Mouse (Mus musculus): ENCODE measurements at regions not wholly inside any gene's neighbourhood (a gene's known extent, or its start where the extent isn't known, plus 50 kb on each side); places are given as distances from the start of the nearest gene placed in this dataset.

DNA sequence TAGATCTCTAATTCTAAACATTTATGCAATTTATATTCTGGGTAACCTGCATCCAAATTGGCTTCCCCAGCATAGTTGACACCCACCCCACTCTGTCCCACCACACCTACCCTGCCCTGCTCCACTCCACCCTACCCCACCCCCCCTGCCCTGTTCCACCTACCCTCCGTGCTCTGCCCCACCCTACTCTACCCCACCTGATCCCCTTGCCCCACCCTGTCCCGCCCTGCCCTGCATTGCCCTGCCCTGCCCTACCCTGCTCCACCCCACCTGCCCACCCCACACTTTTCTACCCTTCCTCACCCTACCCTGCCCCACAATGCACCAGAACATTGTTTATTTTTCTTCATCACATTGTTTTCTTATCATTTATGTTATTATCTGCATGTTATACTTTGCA, 185.6 kb upstream of the Fam3c start:
- Histone ChIP-seq H3K9me3 (ENCODE audit: control insufficient read depth, low read depth, low read length) (no peaks in the 10 kb centered on the region), H3K4me3 (ENCODE audit: low read depth, low read length) (no peak overlapping the region), H3K9ac (replicated peaks; ENCODE audit: low read depth, low read length) (no peak overlapping the region), H3K4me2 (replicated peaks; ENCODE audit: low read depth, low read length) (no peak overlapping the region), H3K36me3 (ENCODE audit: control insufficient read depth, insufficient read depth, low read length) (no peaks in the 10 kb centered on the region), H3K27ac (ENCODE audit: low read length) (no peak overlapping the region), H3K4me1 (ENCODE audit: control insufficient read depth, insufficient read depth, low read length) (no peaks in the 10 kb centered on the region), H3K27me3 (ENCODE audit: control insufficient read depth, insufficient read depth, low read length) (no peaks in the 10 kb centered on the region)
- ATAC-seq (ENCODE audit: insufficient number of reproducible peaks, insufficient read depth, low FRiP score, low read depth): peak; percentile 63; the same call in 1 of the 2 replicates
- 60% methylated on average over 2 of the region's 2 CpGs for WGBS

DNA sequence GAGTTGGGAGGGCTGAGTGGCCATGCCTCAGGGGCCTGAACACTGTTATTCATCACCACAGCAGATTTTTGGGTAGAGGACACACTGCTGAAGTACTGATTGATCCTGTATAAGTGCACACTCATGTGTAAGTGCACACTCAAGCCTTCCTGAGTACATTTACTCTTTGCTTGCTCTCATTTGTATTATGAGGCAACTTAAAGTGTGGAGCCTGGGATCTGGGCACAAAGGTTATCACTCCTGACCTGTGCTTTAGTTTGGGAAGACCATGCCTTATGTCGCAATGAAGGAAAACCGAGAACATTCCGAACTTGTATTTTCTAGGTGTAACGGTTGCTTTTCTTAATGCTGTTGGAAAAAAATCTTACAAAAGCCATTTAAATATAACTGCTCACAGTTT, 182.2 kb upstream of the Fam3c start:
- H3K27me3 ChIP-seq (ENCODE audit: control insufficient read depth, insufficient read depth, low read length): no peaks in the 10 kb centered on the region
- no peak overlapping the region for H3K27ac ChIP-seq (ENCODE audit: low read length)
- H3K36me3 ChIP-seq (ENCODE audit: control insufficient read depth, insufficient read depth, low read length): no peaks in the 10 kb centered on the region
- no peak overlapping the region for H3K4me2 ChIP-seq (replicated peaks; ENCODE audit: low read depth, low read length)
- no peaks in the 10 kb centered on the region for H3K9me3 ChIP-seq (ENCODE audit: control insufficient read depth, low read depth, low read length)
- no peak overlapping the region for H3K9ac ChIP-seq (replicated peaks; ENCODE audit: low read depth, low read length)
- 83% methylated on average over 4 of the region's 4 CpGs for WGBS
- H3K4me3 ChIP-seq (ENCODE audit: low read depth, low read length): no peak overlapping the region
- no peak for ATAC-seq (ENCODE audit: insufficient number of reproducible peaks, insufficient read depth, low FRiP score, low read depth)
- H3K4me1 ChIP-seq (ENCODE audit: control insufficient read depth, insufficient read depth, low read length): no peaks in the 10 kb centered on the region

DNA sequence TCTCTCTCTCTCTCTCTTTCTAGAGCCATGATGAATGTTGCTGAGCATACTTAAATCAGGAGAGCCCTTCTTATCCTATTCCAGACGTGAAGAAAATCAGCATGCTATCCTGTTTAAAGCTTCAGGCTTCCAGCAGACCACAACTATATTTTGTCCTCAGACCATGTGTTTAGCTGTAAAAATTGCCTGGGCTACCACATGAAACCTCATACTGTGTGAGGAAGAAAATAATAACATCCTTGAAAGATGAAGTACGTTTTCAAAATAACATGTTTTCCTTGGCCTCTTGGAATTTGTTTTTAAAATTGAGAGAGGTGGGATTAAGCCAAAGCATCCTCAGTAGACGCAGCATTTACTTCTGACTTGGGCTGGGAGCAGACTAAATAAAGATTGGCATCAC, 168.3 kb upstream of the Fam3c start:
- Histone ChIP-seq H3K27me3 (ENCODE audit: control insufficient read depth, insufficient read depth, low read length) (no peaks in the 10 kb centered on the region), H3K4me1 (ENCODE audit: control insufficient read depth, insufficient read depth, low read length) (no peaks in the 10 kb centered on the region), H3K4me3 (ENCODE audit: low read depth, low read length) (no peak overlapping the region), H3K27ac (ENCODE audit: low read length) (no peak overlapping the region), H3K4me2 (replicated peaks; ENCODE audit: low read depth, low read length) (no peak overlapping the region), H3K9ac (replicated peaks; ENCODE audit: low read depth, low read length) (no peak overlapping the region), H3K9me3 (ENCODE audit: control insufficient read depth, low read depth, low read length) (no peaks in the 10 kb centered on the region), H3K36me3 (ENCODE audit: control insufficient read depth, insufficient read depth, low read length) (no peaks in the 10 kb centered on the region)
- WGBS: 70% methylated on average over 3 of the region's 3 CpGs
- ATAC-seq (ENCODE audit: insufficient number of reproducible peaks, insufficient read depth, low FRiP score, low read depth): no peak

DNA sequence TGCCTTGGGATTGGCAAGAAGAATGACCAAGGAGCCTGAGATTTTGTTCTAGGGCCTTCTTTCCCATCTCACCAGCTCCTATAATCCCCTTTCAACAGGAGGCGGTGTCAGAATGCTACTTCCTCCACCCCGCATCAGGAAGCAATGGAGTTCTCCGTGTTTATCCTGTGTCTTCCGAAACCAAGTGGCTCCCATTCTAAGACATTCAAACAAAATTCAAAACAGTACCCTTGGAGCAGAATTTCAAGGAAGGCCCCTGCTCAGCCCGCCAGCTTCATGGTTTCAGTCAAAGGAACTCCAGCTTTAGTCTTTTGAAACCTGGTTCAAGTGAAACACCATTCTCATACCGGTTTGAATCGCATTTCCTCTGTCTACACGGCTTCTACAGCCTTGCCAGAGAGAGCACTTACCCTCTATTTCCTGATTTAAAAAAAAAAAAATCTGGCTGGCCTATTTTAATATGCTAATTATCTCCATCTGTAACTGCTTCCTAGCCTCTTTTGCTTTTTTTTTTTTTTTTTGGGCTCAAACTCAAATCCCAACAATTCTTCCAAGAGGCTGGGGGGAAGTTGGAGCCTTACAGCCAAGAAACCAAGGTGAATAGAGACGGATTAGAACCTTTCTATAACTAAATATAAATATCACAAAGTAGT, 167.7 kb upstream of the Fam3c start:
- no peak overlapping the region for H3K27ac ChIP-seq (ENCODE audit: low read length)
- H3K9ac ChIP-seq (replicated peaks; ENCODE audit: low read depth, low read length): no peak overlapping the region
- no peak overlapping the region for H3K4me2 ChIP-seq (replicated peaks; ENCODE audit: low read depth, low read length)
- no peaks in the 10 kb centered on the region for H3K36me3 ChIP-seq (ENCODE audit: control insufficient read depth, insufficient read depth, low read length)
- H3K4me3 ChIP-seq (ENCODE audit: low read depth, low read length): no peak overlapping the region
- H3K27me3 ChIP-seq (ENCODE audit: control insufficient read depth, insufficient read depth, low read length): no peaks in the 10 kb centered on the region
- no peaks in the 10 kb centered on the region for H3K4me1 ChIP-seq (ENCODE audit: control insufficient read depth, insufficient read depth, low read length)
- WGBS: 85% methylated on average over 9 of the region's 9 CpGs
- ATAC-seq (ENCODE audit: insufficient number of reproducible peaks, insufficient read depth, low FRiP score, low read depth): no peak
- H3K9me3 ChIP-seq (ENCODE audit: control insufficient read depth, low read depth, low read length): no peaks in the 10 kb centered on the region

DNA sequence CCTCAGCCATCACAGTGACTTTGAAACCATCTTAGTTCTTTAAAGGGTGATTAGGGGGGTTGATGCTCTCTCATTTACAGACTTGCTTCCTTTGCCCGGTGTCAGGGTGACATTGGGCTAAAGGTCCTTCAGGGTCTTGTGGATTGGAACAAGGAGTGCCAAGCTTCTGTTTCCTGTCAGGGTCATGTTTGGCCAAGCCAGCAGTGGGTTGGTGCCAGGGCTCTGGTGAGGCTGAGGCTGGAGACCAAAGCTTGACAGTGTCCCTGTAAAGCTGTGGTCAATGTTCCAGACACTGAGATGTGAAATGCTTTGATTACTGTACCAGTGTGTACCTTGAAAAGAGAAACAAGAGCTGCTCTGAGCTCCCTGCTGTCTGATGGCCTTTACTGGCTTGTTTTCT, 150.8 kb upstream of the Fam3c start:
- Histone ChIP-seq H3K9me3 (ENCODE audit: control insufficient read depth, low read depth, low read length) (no peaks in the 10 kb centered on the region), H3K4me2 (replicated peaks; ENCODE audit: low read depth, low read length) (no peak overlapping the region), H3K36me3 (ENCODE audit: control insufficient read depth, insufficient read depth, low read length) (no peaks in the 10 kb centered on the region), H3K27ac (ENCODE audit: low read length) (no peak overlapping the region), H3K27me3 (ENCODE audit: control insufficient read depth, insufficient read depth, low read length) (no peaks in the 10 kb centered on the region), H3K9ac (replicated peaks; ENCODE audit: low read depth, low read length) (no peak overlapping the region), H3K4me3 (ENCODE audit: low read depth, low read length) (no peak overlapping the region), H3K4me1 (ENCODE audit: control insufficient read depth, insufficient read depth, low read length) (no peaks in the 10 kb centered on the region)
- 83% methylated on average over 1 of the region's 1 CpGs for WGBS
- no peak for ATAC-seq (ENCODE audit: insufficient number of reproducible peaks, insufficient read depth, low FRiP score, low read depth)

DNA sequence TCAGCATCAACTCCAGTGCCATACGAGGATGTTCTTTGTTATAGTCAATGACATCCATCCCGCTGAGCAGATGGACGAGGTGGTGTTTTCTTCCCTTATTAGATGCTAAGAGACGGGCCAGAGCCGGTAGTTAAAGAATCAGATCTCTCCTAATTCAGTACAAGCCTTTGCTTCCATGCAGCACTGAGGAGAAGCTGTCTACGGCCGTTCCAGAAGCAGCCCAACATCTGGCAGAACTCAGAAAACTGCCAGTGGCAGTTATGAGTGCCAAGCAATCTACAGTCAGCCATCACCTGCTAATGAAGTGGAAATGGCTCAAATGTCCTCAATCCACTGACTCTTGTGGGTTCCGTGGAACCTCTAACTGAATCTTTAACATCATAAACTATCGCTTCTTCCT, 141.3 kb upstream of the Fam3c start:
- no peak for ATAC-seq (ENCODE audit: insufficient number of reproducible peaks, insufficient read depth, low FRiP score, low read depth)
- WGBS: 73% methylated on average over 9 of the region's 9 CpGs

DNA sequence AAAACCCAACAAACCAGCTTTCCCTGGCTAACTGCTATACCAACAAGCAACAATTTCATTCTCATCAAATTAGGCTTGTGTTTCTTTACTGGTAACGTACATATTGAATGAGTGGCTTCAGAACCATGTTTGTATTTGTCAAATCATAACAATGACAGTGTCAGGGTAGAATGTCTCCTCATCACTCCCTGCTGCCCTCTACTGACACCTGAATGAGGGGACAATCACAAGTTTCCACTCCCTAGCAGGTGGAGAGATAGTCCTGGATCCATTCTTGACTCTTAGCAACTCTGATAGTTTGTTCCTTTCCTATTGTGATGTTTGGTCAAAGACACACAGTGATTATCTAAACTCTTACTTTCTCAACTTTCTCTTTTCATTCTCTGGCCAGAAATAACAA, 140.4 kb upstream of the Fam3c start:
- Histone ChIP-seq H3K9ac (replicated peaks; ENCODE audit: low read depth, low read length) (no peak overlapping the region), H3K36me3 (ENCODE audit: control insufficient read depth, insufficient read depth, low read length) (no peaks in the 10 kb centered on the region), H3K27ac (ENCODE audit: low read length) (no peak overlapping the region), H3K9me3 (ENCODE audit: control insufficient read depth, low read depth, low read length) (no peaks in the 10 kb centered on the region), H3K4me2 (replicated peaks; ENCODE audit: low read depth, low read length) (no peak overlapping the region), H3K4me1 (ENCODE audit: control insufficient read depth, insufficient read depth, low read length) (no peaks in the 10 kb centered on the region), H3K4me3 (ENCODE audit: low read depth, low read length) (no peak overlapping the region), H3K27me3 (ENCODE audit: control insufficient read depth, insufficient read depth, low read length) (no peaks in the 10 kb centered on the region)
- no peak for ATAC-seq (ENCODE audit: insufficient number of reproducible peaks, insufficient read depth, low FRiP score, low read depth)
- 86% methylated on average over 1 of the region's 1 CpGs for WGBS

More for the DNA sequence above, 141.3 kb upstream of the Fam3c start:
- no peak overlapping the region for H3K9ac ChIP-seq (replicated peaks; ENCODE audit: low read depth, low read length)
- H3K4me1 ChIP-seq (ENCODE audit: control insufficient read depth, insufficient read depth, low read length): no peaks in the 10 kb centered on the region
- H3K27ac ChIP-seq (ENCODE audit: low read length): no peak overlapping the region
- H3K4me2 ChIP-seq (replicated peaks; ENCODE audit: low read depth, low read length): no peak overlapping the region
- H3K9me3 ChIP-seq (ENCODE audit: control insufficient read depth, low read depth, low read length): no peaks in the 10 kb centered on the region
- H3K36me3 ChIP-seq (ENCODE audit: control insufficient read depth, insufficient read depth, low read length): no peaks in the 10 kb centered on the region
- H3K4me3 ChIP-seq (ENCODE audit: low read depth, low read length): no peak overlapping the region
- H3K27me3 ChIP-seq (ENCODE audit: control insufficient read depth, insufficient read depth, low read length): no peaks in the 10 kb centered on the region

DNA sequence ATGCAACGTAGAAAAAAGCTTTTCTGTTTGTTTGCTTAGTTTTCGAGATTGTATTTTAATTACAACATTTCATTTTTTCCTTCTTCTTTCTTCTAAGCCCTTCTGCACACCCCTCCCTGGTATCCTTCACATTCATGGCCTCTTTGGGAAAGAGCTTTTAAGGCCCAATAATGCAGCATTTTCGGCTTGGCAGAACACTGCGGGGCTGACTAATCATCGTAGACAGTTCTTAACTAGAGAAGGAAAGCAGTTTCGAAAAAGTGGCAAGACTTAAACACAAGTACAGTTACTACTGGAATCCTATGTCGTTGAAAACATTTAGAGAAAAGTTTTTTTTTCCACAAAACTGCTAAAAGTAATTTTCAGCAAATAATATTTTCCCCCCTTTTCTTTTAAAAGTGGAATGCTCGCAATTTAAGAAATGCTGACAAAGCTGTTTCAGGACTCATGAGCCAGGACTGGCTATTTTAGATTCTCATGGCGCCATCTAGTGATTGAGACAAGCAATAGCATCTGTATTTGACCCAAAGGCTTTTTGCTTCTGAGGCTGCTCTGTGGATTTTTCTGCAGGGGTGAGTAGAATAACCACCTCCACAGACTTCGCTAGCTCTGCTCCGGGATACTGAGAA, 137.7 kb upstream of the Fam3c start:
- Histone ChIP-seq H3K4me1 (ENCODE audit: control insufficient read depth, insufficient read depth, low read length) (no peaks in the 10 kb centered on the region), H3K9ac (replicated peaks; ENCODE audit: low read depth, low read length) (no peak overlapping the region), H3K27ac (ENCODE audit: low read length) (no peak overlapping the region), H3K9me3 (ENCODE audit: control insufficient read depth, low read depth, low read length) (no peaks in the 10 kb centered on the region), H3K4me3 (ENCODE audit: low read depth, low read length) (no peak overlapping the region), H3K36me3 (ENCODE audit: control insufficient read depth, insufficient read depth, low read length) (no peaks in the 10 kb centered on the region), H3K4me2 (replicated peaks; ENCODE audit: low read depth, low read length) (no peak overlapping the region), H3K27me3 (ENCODE audit: control insufficient read depth, insufficient read depth, low read length) (no peaks in the 10 kb centered on the region)
- 42% methylated on average over 11 of the region's 11 CpGs for WGBS
- ATAC-seq (ENCODE audit: insufficient number of reproducible peaks, insufficient read depth, low FRiP score, low read depth): no peak

DNA sequence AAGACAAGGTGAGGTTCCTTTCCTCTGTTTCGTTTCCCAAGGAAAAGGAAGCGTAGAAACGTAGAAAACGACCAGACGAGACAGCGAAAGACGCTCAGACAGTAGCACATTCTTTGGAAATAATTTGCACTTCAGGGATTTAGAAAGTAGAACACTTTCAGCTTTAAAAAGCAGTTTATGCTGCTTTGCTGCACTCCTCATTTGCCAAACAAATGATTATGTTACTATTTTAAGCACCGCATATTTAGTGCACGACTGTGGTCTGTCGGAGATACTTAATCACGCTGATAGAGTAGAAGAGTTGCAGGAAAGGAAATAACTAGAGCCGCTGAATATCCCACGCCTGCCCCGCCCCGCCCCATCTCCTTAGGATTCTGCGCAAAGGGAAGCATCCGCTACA, 136.9 kb upstream of the Fam3c start:
- H3K4me2 ChIP-seq (replicated peaks; ENCODE audit: low read depth, low read length): no peak overlapping the region
- H3K9ac ChIP-seq (replicated peaks; ENCODE audit: low read depth, low read length): no peak overlapping the region
- H3K4me3 ChIP-seq (ENCODE audit: low read depth, low read length): no peak overlapping the region
- WGBS: 89% methylated on average over 17 of the region's 17 CpGs
- ATAC-seq (ENCODE audit: insufficient number of reproducible peaks, insufficient read depth, low FRiP score, low read depth): no peak
- no peaks in the 10 kb centered on the region for H3K36me3 ChIP-seq (ENCODE audit: control insufficient read depth, insufficient read depth, low read length)
- H3K27me3 ChIP-seq (ENCODE audit: control insufficient read depth, insufficient read depth, low read length): no peaks in the 10 kb centered on the region
- H3K9me3 ChIP-seq (ENCODE audit: control insufficient read depth, low read depth, low read length): no peaks in the 10 kb centered on the region
- H3K4me1 ChIP-seq (ENCODE audit: control insufficient read depth, insufficient read depth, low read length): no peaks in the 10 kb centered on the region
- no peak overlapping the region for H3K27ac ChIP-seq (ENCODE audit: low read length)

Data from stomach, embryonic 14.5 days (tissue).